Mouse (Mus musculus): ENCODE measurements around the gene Tbcb.

DNA sequence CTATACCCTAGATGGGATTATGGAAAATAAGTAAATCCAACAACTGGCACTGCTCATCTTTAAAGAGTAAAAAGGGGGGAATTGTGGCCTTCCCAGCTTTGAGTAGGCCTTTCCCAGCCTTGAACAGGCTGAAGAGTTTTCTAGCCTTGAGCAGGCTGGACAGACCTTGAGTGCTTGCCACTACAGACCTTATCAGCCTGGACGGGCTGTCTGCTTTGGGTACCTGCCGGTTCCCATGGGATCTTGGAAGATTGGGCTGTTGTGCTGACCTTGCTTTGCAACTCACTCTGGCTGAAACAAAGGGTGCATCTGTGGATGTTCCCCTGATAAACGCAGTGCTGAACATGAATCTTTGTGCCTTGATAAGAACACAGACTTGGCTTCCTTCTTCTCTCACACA lies 18.2 kb downstream of the Tbcb start:
- TF ChIP-seq MAX (IDR thresholded peaks at IDR 0.05) (no peak), CEBPB (IDR thresholded peaks at IDR 0.05; ENCODE audit: low read depth) (no peak), CTCF (IDR thresholded peaks at IDR 0.05; ENCODE audit: control insufficient read depth, insufficient read depth, insufficient read length) (no peak)
